Mouse (Mus musculus) ovary, adult 18-20 months (tissue): ENCODE results near the gene Map7.

Experiments
- DNase-seq: peaks from one replicate; pipeline ENCODE4 v3.0.0; 2022; ENCODE audit warnings: low spot score, mixed read lengths

The Map7 gene

DNA sequence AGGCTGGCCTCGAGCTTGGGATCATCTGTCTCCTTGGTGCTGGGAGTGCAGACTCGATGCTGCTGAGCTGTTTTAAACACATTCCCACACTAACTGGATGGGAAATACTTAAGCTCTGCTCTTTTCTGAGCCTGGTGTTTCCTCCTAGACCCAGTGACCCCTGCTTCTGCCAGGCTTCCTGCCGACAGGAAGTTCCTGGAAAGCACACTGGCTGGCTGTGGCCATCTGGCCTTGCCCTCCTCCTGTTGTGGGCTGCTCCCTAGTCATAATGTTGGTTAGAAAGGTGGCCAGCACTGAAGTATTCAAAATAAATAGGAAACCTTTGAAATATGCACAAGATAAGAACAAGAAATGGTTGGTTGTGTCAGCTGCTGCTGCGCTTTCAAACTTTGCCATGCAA is 86.2 kb downstream of the Map7 start:
- DNase-seq = no peak

DNA sequence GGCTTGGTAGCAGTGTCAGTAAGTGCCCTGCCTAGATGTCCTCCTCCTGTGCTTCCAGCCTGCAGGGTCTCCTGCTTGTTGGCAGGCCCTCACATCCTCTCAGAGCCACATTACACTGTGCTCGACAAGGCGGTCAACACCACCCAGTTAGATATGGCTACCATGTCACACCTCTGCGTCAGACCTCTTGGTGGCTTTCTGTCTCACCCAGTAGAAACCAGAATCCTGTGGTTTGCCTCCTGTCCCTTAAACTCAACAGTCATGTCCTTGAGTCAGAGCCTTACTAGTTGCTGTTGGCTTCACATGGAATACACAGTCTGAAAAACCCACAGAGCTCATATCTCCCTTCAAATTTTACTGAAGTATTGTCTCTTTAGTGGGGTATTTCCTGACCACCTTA is 87.4 kb downstream of the Map7 start:
- DNase-seq = no peak

DNA sequence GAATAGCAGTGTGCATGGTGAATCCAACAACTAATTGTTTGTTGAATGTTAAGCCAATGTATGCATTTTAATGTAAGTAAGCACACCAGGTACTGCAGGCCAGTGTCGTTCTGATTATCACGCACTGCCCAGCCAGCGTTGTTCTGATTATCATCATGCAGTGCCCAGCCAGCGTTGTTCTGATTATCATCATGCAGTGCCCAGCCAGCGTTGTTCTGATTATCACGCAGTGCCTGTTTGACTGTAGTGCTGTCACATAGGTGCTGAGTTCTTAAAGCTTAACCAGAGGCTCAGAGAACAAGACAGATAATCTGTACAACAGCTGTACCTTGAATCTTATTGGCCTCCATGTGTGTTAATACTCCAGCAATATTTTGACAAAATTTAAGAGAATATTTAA is 88.0 kb downstream of the Map7 start:
- no peak for DNase-seq

DNA sequence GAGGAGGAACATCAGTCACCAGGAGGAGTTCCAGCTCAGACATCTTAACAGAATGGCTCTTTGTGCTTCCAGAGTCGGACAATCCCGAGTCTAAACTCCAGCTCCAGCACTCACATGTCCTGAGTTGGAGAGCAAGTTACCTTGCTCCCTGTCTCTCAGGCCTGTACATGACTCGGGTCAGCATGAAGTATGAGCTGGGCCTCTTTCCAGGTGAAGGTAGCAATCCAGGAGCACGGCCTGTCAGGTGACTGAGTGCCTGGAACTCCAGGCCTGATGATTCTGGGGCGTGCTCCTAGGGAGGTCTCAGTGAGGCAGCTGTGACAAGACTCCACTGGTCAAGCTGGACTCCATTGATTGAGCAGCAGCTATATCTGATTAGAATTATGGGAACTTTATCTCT is 90.0 kb downstream of the Map7 start:
- no peak for DNase-seq

DNA sequence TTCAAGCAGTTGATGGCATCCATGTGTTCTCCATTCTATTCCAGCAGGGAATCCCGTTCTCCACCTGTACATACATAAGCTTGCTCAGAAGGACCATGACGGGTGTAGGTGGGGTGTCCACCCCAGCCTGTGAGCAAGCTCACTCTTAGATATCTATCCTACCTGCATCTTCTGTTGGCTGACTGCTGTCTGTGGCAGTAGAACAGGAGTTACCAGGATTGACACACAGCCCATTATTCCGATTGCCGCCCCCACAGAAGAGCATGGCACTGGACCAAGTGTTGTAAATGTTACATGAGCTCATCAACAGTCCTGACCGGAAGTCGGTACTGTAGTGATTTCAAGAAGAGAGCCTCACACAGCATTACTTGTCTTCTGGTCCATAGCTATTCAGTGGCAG is 92.6 kb downstream of the Map7 start:
- DNase-seq = no peak

DNA sequence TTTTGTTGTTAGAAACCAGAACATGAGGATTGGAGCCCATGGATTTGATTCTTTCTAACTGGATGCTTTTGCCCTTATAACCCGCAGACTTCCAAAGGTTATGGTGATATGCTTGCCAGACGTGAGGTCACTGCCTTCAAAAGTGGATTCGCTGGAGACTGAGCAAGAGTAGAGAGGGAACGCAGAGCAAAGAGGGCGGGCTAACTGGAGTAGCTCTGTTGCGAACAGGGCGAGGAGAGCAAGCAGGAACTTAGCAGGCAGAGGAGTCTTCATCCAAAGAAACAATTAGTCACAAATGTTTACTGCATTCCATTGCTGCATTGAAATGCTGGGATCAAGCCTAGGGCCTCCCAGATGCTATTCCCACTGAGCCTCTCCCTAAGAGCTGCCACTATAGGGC is 95.0 kb downstream of the Map7 start:
- DNase-seq = no peak

DNA sequence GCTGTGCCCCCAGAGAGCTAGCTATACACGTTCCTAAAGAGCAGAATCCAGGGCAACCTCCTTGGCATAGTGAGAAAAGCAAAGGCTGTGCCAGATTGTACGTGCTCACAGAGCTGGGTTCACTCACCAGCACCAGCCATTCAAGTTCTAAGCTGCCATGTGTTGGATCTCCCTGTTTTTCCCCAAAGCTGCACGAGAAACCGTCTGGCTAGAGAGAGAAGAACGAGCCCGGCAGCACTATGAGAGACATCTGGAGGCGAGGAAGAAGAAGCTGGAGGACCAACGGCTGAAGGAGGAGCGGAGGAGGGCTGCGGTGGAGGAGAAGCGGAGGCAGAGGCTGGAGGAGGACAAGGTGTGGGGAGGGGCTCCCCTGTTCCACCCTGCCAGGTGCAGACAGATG is 96.8 kb downstream of the Map7 start:
- DNase-seq = no peak

DNA sequence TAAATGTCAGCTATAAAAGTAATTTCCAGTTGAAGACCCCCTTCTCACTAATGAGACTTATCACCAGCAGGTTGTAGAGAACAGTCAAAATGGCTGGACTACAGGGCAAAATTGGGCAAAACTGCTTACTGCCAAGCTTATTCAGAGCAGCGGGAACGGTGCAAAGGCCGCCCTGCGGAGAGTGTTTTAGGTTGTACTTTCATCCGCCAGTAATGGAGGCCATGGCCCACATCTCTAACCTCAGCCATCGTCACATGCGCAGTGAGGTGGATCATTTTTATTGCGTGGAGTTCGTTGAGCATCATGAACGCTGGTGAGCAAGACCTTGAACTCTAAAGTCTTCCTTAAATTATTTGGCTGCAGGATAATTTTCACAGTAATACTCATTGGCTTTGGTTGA is 100.8 kb downstream of the Map7 start:
- DNase-seq = no peak

DNA sequence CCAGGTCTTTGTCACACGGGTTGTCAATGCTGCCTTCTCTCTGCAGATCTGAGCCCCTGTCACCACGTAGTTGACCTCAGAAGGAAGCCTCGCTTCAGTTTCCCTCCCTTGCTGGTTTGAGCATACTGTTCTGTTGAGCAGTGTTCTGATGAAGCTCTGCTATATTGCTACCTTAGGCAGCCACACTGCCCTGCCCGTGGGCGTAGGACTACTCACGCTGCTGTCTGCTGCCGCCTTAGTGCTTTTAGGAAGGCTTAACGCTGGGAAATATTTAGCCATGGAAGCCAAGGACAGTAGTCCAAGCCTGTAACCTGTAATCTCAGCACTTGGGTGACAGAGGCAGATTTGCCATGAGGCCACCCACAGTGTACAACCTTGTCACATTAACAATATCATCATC is 107.3 kb downstream of the Map7 start:
- no peak for DNase-seq

DNA sequence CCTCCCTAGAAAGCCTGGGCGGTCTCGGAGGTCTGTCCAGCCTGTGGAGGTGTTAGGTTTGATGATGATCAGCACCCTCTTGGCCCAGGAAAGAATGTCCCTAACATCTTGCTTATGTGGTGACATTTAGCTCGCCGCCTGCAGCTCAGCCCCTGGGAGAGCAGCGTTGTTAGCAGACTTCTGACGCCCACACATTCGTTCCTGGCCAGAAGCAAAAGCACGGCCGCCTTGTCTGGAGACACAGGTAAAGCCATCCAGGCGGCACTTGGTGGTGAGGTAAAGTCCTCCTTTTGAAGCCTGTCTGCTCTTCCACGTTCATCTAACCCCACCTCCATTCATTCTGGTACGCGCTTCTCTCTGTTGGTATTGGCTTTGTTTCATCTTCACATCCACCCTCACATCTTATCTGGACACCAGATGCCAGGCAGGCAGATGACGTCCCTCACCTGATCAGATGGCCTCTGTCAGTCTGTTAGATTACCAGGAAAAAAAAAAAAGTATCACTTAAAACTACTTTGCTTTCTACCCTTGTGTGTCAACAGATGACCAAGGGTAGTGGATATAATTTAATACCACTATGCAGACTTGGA is 108.9 kb downstream of the Map7 start:
- no peak for DNase-seq

DNA sequence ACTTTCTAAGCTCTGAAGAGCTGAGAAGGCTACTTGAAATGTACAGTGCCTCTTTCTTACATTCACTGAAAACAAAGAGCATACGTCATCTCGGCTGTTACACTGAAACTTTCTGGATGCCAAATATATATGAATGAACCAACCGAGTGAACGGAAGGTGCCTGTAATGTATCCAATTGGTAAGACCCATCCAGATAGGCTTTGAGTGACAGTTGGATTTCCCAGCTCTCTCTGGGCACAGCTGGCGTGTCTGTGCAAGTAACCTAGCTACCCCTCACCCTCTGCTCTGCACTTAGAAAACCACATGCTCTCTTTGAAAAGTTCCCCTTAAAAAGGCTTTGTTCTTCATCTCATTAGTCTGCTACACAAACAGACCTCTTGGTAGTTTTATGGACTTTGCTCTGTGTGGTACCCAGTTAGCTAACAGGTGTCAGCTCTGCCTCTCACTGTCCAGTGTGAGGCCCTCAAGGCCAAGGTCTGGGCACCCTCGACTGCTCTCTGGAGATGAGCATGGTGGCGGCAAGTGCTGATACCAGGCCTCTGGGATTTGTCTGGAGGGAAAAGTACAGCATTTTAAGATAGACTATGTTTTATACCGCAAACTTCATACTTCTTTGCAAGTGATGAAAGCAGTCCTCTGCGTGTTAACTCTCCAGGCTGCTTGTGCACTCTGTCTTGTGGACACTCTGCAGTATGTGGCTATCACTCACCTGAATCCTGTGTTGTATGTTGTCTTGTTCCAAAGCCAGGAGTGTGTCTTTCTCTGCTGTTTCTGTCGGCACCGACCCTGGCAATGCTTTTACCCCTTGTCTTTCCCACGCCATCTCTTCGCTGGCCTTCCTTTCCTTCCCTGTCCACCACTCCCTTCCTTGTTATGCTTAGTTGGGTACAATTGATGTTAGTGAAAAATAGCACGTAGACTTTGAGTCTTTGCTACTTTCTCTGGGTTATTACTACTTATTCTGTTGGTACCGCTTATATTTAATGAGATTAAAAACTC is 109.8 kb downstream of the Map7 start:
- DNase-seq = no peak

DNA sequence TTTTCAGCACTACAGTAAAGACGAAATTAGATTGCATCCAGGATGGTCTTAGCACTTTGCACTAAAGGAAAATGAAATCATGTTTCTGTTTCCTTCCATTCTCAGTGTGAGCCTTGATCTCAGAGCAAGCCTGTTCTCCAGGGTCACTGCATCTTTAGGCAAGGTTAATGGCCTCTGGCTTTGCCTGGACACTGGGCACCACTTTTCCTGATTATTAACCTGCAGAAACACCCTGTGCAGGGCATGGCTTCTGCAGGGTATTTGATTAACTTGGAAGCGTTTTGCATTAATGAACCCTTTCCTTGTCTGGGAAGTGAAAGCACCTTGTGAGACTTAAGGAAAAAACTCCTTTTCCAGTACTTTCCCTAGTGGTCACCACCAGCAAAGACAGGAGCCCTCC is 111.2 kb downstream of the Map7 start:
- DNase-seq = no peak

DNA sequence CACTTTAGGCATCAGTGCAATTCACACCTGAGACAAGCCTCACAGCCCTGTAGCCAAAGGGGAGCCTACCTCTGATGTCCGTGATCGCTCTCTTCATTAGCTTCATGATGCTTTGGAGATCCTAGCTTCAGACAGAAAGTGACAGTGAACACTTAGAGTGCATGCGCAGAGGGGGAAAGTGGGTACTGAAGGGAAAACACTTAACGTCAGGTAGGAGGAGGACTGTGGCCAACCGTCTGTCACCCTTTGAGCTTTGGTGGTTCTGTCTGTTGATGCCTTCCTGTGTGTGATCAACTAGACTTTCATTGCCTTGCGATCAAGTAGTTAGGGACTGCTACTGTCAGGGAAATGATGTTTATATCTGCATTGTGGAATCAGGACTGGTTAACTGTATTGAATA is 114.6 kb downstream of the Map7 start:
- DNase-seq = no peak

DNA sequence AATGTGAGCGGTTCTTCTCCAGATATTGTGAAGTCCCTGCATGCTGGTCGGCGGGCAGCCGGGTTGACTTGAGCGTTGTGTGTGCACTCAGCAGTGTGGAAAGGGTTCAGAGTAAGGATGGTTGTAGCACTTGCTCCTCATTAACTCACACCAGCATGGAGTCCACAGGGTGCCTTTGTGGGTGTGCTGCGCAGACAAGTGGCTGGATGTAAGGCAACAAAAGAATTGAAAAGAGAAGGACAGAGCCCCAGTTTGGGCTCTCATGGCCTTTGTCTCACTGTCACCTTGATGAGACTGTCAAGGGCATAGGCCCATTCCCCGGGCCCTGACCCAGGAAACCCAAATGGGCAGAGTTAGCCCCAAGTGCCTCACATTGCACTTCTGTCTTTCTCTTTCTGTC is 116.2 kb downstream of the Map7 start:
- no peak for DNase-seq

DNA sequence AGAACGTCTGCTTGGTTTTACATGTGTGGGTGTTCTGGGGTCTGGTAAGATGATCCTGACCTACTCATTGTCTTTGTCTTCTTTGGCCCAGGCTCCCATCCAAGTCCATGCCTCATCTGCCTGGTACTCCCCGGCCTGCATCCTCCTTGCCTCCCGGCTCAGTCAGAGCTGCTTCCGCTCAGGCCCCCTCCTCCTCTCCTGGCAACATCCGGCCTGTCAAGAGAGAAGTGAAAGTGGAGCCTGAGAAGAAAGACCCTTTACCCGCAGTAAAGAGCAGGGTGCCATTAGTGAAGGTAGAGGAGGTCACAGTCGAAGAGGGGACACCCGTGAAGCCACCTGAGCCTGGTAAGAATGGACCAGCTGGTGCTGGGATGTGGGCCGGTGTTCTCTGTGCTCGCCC is 118.8 kb downstream of the Map7 start:
- DNase-seq = no peak

DNA sequence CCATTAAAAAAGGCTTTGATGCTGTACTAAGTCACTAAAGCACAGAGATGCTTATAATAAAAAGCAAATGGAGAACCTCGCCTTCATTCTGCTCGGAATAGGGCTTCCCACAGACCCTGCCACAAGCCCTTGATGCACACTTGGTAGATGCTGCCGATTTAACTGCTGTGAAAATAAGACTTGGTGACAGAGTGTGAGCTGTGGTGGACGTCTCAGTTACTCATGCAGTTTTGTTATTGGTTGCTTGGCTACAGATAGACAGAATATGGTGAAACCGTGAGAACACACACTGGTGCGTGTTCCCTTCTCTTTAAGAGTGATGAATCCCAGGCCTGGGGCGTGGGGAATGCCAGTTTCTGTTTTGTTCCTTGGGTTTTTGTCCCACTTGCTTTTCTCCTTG is 120.7 kb downstream of the Map7 start:
- no peak for DNase-seq

DNA sequence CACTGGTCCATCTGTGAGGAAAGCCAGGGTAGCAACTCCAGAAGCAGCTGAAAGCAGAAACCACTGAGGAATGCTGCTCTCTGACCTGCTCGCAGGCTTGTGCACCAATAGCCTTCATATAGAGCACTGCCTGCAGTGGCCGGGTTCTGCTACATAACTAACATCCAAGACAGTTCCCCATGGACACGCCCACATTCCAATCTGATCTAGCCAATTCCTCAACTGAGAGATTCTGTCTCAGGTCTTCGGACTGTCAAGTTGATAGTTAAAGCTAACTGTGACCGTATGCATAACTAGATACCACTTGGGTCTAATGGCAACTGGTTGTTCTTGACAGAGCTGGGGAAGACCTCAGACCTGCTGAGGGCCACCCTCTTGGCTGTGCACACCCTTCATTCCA is 124.1 kb downstream of the Map7 start:
- no peak for DNase-seq

DNA sequence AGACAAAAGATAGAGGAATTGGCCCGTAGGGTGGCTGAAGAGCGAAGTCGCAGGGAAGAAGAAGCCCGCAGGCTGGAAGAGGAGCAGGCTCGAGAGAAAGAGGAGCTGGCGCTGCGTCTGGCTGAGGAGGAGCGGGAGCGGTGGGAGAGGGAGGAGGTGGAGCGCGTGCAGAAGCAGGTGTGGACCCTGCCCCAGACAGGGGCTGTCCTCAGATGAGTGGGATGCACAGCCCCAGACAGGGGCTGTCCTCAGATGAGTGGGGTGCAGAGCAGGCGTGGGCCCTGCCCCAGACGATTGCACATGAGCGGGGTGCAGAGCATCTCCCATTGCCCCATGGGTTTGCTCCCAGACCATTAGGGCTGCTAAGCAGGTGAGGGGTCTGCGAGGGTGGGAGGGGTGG is 125.0 kb downstream of the Map7 start:
- DNase-seq = no peak

DNA sequence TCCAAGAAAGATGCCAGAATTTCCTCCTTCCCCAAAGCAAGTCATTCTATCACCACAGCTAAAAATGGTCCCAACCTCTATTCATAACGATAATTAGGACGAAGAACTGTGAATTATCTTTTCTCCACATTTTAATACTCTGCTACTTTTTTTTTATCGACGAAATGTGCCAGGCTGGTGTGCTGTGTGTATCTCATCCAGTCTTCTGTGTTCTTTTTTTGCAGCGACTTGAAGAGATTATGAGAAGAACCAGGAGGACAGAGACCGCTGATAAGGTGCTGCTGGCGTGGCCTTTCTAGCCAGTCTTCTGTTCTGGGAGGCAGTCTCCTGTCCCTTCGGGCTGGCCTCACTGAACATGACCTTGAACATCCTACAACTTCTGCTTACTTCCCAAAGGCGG is 125.8 kb downstream of the Map7 start:
- DNase-seq = peak; percentile 67

DNA sequence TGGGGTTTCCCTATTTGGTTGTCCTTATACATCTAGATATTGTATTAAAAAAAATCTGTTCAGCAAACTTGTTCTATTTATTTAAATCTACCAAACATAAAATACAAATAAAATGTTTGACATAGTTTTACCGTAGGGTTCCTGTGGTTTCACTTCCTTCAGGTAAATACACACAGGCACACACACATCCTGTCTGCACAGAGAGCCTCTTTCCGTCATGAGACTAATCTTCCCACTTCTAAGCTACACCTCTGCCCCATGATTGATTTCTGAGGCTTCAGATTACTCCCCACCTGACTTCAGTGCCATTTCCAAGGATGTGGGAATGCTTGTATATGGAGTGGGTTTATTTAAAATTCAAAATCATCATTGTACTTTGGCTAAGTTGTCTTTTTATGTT is 133.2 kb downstream of the Map7 start:
- DNase-seq = no peak

DNA sequence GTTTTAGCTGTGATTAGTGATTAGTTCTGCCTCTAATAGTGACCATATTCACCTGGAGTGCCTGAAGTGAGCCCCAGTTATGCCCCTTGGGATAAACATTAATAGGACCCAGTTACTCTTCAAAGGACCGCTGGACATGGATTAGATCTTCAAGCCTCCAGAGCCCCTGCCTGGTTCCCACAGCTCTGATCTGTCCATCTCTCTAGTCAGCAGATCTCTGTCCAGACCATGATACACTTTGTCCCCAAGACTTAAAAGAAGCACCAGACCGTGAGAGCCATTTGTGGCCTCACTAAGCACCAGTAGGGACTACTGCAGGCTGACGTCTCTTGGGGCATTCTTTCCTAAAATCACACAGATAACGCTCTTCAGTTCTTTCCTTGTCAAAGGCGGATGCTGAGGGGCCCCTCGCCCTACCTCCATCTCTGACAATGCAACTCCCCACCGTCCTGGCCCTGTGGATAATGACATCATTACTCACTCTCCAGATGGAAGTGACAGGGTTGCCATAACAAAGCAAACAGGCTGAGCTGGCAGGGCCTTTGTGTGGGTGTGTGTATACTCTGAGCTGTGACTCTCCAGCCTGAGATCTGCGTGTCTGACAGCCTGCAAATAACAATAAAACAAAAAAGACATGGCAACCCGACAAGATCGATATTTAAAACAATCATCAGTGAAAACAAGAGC is 137.2 kb downstream of the Map7 start:
- DNase-seq = no peak

DNA sequence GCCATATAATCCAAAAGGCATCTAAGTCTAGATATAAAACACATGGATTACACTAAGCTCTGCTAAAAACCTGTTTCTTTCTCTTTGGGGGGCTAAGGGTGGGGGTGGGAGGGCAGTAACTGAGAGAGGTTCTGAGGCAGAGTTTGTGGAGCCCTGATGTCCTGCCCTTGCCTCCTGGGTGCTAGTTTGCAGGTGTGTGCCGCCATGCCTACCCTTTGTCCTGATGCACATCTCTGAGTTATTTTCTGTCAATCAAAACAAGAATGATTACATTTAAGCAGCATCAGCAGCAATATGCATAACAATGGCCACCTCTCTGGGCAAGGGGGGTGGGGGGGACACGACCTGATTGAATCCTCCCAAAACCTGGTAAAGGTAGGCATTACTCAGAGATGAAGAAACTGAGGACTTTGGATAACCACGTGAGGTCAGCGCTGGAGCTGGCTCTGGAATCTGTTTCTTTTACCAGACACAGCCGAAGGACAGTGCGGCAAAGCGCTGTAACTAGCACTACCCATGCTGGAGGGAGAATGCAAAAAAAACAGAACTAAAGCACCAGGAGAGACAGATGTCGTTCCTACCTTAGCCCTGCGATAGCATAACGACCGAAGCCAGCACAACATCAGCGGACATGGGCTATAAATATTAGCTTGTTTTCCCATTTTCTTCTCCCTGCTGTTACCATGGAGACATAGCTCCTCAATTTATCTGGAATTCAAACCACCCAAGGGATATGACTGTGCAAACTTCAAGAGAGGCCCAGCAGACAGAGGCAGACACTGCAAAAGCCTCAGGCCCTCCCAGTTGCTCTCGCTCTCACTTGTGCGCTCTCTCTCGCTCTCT is 137.9 kb downstream of the Map7 start:
- DNase-seq = no peak
